Mouse (Mus musculus): ENCODE results near the gene Tmem189.
"Not testable (repeated sequence)": the region's sequence is repeated elsewhere in the genome, so short reads cannot be mapped to it uniquely, and the experiment has no call there.

The Tmem189 gene

DNA sequence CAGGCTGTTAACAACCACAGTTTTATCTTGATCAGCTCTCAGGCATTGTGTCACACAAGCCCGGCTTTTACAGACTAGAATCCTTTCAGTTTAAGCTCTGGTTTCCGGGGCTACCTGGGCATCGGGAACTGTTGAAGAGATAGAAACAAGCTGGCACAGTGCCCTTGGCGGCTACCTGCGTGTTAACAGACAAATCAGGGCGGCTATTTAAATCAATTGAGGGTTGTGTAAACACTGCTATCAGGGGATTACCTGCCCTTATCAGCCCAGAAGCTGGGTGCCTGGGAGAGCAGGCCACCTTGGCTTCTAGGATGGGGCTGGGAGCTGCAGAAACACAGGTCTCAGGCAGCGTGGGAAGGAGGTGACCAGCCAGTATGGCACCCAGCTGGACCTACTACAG, 36.9 kb downstream of the Tmem189 start:
- DNase-seq (ENCODE audit: low read depth, low spot score): no peak

DNA sequence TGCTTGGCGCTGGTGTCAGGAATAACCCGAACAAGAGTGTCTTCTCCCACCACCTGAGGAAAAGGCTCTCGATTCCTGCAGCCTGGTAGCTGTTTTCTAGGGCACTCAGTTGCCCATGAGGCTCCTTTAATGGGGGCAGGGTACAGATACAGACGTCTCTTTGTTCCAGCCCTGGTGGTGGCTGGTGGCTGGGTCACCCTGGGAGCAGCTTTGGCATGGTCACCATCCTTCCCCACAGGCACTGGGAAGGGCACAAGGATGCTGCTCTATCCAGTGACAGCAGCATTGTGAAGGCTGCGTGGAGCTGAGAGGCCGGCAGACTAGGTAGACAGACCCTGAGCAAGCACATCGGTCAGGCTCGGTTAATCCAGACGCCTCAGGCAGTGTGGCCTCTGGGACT, 38.0 kb downstream of the Tmem189 start:
- no peak for DNase-seq (ENCODE audit: low read depth, low spot score)

DNA sequence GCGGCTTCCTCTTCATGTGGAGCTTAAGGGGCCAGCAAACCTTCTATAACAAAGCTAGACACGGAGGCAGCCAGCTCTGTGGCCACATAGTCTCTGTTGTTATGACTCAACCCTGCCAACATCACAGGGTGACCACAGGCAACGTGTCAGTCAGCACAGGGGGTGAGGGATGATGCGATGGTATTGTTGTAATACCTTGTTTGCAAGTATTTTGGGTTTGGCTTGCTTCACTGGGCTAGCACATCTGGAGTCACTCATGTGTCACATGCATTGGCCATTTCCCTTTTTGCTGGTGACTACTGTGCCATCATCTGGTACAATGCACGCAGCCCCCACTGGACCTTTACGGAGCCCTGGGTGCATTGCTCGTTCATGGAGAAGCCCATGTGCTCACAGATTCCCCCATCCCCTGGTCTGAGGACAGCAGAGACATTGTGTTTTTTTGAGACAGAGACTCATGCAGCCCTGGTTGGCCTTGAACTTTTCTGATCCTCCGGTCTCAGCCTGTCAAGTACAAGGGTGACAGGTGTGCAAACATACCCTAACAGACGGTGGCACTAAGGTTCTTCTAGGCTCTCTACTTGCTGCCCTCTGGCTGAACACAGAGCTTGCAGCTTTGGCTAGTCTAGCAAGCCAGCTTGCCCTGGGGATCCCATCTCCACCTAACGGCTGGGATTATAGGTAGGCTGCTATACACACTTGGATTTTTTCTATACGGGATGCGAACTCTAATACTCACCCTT, 40.2 kb downstream of the Tmem189 start:
- no peak for DNase-seq (ENCODE audit: low read depth, low spot score)

DNA sequence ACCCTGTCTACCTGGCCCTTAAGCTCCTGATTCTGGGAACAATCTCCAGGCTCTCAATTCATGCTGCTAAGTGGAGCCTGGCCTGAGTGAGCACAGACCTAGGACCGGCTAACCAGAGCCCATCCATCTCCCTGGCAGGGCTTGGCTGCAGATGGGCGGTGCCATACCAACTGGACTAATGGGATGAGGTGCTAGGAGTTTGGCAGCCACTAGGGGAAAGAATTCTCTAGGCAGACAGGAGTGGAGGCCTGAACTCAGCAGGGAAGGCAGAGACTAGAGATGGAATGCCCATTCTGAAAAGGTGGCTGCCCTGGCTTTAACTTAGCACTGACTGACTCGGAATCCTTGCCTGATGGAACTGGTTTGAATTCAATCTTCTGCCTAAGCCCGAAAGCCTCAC, 43.2 kb downstream of the Tmem189 start:
- DNase-seq (ENCODE audit: low read depth, low spot score): no peak

DNA sequence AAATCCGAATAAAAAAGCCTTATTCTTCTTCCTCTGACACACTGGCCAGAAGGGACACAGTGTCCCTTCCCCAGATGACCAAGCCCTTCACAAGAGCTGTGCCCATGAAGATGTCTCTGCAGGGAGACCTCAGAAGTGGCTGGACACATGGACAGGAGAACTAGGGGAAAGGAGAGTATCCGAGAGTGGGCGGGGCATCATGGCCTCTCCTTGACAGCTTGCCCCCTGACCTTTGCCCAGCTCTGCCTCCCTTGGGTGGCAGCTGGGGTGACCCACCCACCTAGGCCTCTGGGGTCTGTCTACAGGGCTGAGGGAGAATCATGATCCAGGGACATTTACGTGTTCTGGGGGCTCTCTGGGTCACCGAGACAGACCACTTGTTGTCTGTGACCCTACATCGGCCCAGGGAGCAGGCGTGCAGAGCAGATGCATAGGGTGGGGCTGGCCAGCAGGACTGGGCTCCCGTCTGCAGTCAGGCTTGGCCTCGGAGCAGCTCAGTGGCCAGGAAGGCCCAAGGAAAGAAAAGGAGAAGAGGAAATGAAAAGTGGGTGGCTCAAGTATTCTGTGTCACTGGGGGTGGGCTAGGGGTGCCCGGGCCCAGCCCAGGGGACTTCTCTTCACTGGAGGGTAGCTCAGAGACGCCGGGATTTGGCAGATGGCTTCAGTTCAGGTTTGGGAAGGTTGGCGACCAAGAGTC, 46.1 kb downstream of the Tmem189 start:
- not testable (repeated sequence) for DNase-seq (ENCODE audit: low read depth, low spot score)

DNA sequence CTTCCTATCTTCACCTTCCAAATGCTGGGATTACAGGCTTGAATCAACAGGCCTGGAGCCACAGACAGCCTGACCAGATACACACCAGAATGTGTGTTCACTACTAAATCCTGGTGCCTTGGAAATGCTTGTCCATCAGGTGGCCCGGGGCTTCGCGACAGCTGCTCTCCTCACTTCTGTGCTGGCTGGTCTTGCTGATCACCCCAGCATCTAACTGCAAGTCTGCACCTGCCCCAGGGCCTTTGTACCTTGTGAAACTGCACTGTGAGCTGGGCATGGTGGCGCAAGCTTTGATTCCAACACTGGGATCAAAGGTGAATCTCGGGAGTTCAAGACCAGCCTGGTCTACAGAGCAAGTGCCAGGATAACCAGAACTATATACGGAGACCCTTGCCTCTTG, 47.5 kb downstream of the Tmem189 start:
- no peak for DNase-seq (ENCODE audit: low read depth, low spot score)

DNA sequence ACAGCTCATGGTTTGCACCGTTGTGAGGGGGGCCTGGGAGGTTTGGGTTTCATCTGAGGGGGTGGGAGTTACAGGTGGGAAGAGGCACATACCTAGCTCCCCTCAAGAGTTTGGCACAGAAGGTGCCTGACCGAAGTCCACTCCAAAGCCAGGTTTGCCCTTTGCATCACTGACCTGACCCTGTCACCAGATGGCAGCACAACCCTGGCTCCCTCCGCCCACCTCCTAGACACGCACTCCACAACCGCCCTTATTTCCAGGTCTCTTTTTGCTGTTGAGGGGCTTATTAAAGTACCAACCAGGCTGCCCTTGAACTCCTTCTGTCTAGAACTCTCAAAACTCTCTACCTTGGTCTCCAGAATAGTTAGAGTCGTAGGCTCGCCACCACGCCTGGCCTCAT, 48.3 kb downstream of the Tmem189 start:
- DNase-seq (ENCODE audit: low read depth, low spot score): no peak

DNA sequence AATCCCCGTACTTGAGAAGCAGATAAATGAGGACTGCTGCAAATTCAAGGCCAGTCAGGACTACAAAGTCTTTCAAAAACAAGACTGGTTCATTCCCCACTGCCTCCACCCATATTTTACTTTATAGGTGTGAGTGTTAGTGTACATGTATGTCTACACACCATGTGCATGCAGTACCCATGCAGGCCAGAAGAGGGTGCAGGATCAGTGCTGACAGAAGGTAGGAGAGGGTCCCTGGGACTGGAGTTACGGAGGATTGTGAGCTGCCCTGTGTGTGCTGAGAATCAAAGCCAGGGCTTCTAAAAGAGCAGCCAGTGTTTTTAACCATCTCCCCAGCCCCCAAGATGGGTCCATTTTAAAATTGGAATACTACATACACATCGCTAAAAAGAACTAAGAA, 49.3 kb downstream of the Tmem189 start:
- DNase-seq (ENCODE audit: low read depth, low spot score): no peak

DNA sequence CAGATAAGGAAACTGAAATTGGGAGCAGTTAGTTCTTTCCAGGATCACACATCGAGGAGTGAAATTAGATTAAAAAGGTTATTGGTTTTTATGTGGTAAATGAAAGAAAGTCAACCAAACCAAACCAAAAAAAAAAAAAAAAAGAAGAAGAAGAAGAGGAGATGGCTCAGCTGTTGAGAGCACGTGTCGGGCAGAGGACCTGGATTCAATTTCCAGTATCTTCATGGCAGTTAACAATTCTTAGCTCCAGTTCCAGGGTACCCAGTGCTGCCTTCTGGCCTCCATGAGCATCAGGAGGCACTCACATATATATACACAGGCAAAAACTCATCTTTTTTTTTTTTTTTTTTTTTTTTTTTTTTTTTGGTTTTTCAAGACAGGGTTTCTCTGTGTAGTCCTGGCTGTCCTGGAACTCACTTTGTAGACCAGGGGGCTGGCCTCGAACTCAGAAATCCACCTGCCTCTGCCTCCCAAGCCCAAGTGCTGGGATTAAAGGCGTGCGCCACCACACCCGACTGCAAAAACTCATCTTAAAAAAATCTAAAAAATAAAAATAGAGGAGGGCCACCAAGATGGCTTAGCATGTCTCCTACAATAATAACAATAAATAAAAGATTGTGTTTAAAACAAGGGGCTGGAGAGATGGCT, 54.6 kb downstream of the Tmem189 start:
- no peak for DNase-seq (ENCODE audit: low read depth, low spot score)

DNA sequence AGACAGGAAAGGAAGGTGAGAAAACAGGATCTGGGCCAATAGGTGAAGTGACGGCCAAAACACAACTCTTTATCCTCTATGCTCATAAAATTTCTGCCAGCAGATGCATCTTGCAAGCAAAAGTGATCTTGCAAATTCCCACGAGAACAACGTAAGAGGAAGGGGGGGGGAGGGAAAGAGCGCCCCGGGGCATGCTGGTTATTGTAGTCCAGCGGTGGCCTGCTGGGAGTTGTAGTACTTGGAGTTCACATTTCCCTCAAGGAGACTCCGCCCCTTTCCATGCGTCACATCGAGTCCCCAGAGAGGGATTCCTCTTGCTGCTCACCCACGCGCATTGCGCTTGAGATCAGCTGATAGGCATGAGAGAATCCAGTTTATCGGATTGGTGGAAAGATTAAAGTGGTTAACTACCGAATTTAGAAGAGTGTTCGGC, 55.3 kb downstream of the Tmem189 start:
- DNase-seq (ENCODE audit: low read depth, low spot score): peak; percentile 100

DNA sequence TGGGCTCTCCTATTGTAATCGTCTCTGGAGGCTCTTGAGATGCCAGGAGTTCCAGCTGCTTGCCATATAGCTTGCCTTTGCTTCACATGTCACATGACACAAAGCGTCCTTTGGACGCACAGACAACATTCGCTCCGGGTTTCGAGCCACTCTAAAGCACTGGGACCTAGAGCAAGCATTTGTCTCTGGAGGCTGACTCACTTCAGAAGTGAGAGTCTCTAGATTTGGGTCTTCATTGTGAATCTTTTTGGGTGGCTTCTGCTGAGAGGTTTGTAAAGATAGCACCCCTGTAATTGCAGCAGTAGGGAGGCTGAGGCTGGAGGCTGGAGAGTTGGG, 56.1 kb downstream of the Tmem189 start:
- DNase-seq (ENCODE audit: low read depth, low spot score): no peak

DNA sequence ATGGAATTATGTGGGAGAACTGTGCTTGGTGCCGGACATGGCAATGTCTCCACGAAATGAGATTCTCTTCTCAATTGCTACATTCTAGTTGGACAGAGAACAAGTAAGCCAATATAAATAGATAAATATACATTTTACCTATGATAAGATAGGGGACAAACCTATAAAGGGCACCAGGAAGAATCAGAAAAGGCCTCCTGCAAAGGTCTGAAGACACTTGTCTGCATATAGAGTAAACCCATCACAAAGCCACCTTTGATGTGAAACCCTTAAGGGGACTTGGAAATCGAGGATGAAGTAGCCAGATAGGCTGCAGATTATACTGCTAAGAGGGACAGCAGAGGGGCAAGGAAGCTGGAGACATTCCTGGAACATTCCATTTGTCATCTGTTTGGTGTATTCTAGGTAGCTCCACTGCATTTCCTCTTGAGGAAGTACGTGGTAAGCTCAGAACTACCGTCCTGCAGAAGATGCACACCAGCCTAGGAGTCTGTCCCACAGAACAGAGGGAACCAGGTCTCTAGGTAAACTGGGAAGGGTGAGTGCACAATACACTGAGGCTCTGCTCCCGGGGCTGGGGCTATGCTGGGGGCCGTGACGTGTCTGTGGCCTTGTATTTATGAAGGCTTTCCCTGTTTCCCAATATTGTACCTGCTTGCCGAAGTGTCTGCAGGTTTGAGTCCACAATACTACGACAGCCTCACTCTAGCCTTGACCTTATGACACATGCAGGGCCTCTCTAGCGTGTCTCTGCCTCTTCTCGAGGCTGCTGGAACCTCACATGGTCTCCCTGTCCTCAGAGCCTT, 56.7 kb downstream of the Tmem189 start:
- DNase-seq (ENCODE audit: low read depth, low spot score): no peak

DNA sequence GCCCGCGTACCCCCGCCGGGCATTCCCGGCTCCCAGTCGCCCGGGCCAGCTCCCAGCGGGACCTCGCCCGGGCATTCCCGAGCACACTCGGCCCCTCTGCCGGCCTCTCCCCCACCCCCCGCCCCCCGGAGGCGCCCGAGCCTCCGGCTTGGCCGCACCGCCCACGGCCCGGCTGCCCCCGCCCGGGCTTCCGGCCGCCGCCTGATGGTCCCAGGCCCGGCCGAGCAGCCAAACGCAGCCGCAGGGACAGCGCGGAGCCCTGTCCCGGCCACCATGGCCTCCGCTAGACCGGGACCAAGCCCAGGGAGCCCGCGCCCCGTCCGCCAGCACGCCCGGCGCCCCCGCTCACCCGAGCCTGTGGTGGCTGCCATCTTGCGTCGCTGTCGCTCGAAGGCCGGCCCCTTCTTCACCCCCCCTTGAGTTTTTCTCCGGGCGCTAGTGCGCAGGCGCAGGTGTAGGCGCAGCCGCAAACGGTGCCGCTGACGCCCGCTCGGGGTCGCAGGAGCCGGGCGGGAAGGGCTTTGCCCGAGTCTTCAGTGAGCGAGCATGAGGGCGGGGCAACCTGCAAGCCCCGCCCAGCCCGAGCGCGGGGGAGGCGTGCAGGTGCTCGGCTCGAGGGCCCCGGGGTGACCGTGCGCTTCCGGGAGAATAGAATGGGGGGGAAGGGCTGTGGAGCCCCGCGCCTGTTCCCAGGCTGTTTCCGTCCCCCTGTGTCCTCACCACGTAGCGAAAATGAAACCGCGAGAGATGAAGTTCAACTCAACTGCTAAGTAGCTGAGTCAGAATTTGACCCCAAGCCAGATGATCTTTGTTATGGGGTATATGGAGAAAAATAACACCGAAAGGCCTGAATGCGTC, 57.8 kb downstream of the Tmem189 start, which contains the start of gene Ube2v1:
Gene Ube2v1 (minus strand): TSS at position 505 of the 858 bp plus-strand sequence.
- peak; percentile 94 for DNase-seq (ENCODE audit: low read depth, low spot score)

DNA sequence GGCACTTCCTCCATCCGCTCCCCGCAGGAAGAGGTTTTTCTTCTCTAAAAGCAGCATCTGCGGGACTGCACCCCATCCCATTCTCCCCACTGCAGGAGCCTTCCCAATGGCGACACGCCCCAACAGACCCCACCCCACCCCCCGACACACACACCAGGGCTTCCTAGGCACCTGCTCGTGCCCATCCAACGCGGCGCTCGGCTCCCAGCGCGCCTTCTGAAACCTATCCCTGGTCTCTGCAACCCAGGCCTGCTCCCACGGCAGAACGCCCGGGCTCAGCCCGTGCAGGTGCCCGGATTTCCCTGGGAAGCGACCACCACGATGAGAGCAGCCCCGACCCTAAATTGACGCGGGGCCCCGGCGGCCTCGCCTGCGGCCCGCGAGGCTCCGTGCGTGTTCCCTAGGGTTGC, 58.4 kb downstream of the Tmem189 start:
- DNase-seq (ENCODE audit: low read depth, low spot score): no peak

DNA sequence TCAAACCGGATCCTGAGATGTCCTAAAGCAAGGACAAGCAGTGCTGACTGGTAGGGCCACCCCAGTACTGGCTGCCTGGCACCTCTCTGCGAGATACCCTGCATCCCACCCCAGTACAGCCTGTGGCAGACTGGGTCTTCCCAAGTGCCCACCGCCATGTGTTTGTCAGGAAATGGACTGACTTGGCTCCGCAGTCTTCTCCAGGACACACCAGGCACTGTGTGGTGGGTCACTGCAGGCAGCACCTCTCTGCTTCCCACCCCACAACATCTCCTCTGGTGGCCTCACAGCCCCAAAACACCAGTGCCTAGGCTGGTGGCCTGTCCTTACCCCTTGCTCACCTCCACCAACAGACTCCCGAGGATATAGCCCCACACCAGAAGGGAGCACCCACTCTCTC, 59.2 kb downstream of the Tmem189 start:
- no peak for DNase-seq (ENCODE audit: low read depth, low spot score)

DNA sequence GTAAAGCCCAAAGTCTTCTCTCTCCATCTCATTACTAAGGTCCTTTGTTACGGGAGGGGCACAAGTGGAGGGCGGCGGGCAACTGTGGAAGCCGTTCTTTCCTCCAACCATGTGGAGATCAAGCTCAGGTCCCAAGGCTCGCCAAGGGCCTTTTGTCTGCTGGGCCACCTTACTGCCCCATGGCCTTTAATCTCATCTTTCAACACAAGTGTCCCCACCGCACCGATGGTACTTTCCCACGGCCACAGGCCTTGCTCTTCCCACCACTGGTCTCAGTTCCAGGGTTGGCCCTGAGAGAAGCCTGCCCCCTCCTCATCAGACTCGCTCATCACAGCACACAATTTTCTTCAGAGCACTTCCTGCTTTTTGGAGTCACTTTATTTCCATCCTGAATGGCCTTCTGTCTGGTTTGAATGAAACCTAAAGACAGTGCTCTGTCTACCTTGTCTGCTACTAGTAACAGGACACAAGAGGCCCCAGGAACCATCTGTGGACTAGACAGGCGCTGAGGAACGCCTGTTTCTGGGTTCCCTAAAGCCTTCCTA, 59.9 kb downstream of the Tmem189 start:
- DNase-seq (ENCODE audit: low read depth, low spot score): no peak

DNA sequence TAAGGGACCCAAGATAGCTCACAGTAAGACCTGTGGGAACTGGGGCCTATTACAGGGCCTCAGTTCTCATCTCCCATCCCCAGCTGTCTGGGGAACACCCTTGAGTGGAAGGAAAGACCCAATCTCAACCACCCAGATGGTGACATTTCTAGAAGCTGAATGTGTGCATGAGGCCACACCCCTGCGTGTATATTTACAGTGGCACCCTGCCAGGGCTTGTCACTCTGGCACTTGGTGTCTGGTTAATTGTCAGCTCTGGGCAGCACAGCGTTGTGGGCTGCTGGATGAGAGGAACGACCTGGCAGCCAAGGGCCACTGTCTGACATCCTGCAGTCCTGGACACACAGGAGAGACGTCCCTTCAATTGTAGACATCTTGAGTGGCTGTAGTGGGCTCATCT, 60.8 kb downstream of the Tmem189 start:
- no peak for DNase-seq (ENCODE audit: low read depth, low spot score)

DNA sequence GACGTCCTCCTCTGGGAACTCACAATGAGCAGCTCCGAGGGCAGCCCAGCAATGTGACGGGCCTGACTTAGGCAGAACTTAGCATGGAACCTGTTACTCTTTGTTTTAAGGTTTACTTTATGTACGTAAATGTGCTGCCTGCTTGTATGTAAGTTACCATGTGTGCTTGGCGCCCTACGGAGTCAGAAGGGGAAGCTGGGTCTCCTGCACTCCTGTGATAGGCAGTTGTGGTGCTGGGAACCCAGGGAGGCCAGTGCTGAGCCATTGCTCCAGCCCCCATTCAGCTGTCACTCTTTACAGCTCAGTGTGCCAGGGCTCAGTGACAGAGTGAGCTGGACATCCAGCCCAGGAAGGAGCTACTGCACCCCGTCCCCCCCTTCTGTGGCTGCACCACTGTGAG, 62.6 kb downstream of the Tmem189 start:
- DNase-seq (ENCODE audit: low read depth, low spot score): no peak

DNA sequence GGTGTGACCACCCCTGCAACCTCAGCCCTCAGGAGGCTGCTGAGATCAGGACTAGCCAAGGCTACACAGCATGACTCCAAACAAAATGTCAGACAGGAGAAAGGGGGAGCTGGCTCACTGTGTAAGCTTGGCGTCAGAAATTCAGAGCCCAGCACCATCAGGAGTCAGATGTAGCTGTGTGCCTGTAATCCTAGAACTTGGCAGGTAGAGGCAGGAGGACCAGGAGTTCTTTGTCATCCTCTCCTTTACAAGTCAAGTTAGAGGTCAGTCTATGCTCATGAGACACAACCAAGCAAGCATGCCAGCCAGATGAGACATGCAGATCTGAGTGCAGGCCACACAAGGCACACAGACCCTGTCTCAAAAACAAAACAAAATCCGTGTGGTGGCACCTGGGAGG, 64.0 kb downstream of the Tmem189 start:
- no peak for DNase-seq (ENCODE audit: low read depth, low spot score)

DNA sequence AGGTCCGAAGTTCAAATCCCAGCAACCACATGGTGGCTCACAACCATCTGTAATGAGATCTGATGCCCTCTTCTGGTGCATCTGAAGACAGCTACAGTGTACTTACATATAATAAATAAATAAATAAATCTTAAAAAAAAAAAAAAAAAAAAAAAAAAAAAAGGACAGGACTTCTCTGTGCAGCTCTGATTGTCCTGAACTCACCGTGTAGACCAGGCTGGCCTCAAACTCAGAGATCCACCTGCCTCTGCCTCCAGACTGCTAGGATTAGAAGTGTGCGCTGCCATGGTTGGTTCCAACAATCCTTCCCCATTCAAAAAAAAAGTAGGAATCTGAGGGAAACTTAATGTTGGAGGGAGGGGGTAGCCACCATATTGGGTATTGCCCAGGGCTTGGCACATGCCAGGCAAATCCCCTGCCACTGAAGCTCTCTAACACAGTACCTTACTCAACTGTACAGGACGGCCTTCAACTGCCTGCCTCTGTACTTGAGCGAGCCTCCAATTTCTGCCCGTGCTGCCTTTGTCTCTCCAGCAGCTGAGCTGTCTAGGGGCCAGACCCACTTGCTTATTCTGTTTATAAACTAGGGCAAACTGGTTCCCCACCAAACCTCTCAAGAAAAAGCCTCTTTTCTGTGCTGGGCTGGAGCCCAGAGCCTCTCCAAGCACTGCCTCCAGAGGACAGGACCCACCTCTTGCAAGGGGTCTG, 65.1 kb downstream of the Tmem189 start:
- no peak for DNase-seq (ENCODE audit: low read depth, low spot score)
